Mouse (Mus musculus): ENCODE data around the gene Spink8.

GRCm38 (mm10) chr9:109862397-109863044, 50.4 kb downstream of the Spink8 start:
- TF ChIP-seq POLR2A (IDR thresholded peaks at IDR 0.05; ENCODE audit: borderline replicate concordance, extremely low read depth, insufficient read depth, insufficient read length, poor library complexity, severe bottlenecking): no peak
- TF ChIP-seq CTCF (IDR thresholded peaks at IDR 0.05; ENCODE audit: borderline replicate concordance, extremely low read depth, insufficient read depth, insufficient read length): peak; percentile 95

Data from brain, embryonic 14.5 days (tissue).